Mouse (Mus musculus) MEL (cell line): ENCODE measurements at regions not wholly inside any gene's neighbourhood (a gene's known extent, or its start where the extent isn't known, plus 50 kb on each side); places are given as distances from the start of the nearest gene placed in this dataset.
A peak's percentile ranks its signal among the peaks of the same experiment; 100 is the strongest.

Experiments used
- DNase-seq: peaks from one replicate; pipeline ENCODE4 v3.0.0; 2011; ENCODE audit warnings: low read depth, low spot score
- H3K27ac ChIP-seq: 2 replicates; pipeline ENCODE4 v1.5.1; 2012; ENCODE audit warnings: low read depth, mild to moderate bottlenecking, control low read depth, low read length, moderate library complexity; ENCODE audit not compliant: control insufficient read depth
- H3K27me3 ChIP-seq, 2 experiments: fragments of 150-350 bp in 1 of 2; sonication (generic) in 1 of 2; 2 replicates each; pipeline ENCODE4 v1.6.1; 2012; ENCODE audit warnings: low read length in 2 of 2, mild to moderate bottlenecking in 2 of 2, improper control_type of control experiment in 1 of 2, moderate library complexity in 1 of 2; ENCODE audit not compliant: insufficient read depth in 2 of 2, control insufficient read depth in 1 of 2
- H3K36me3 ChIP-seq, 2 experiments: 2 replicates each; pipeline ENCODE4 v1.6.1; 2012 to 2014; ENCODE audit warnings: low read length in 2 of 2, improper control_type of control experiment in 1 of 2, inconsistent platforms in 1 of 2, mild to moderate bottlenecking in 1 of 2; ENCODE audit not compliant: insufficient read depth in 2 of 2, control insufficient read depth in 1 of 2
- H3K4me1 ChIP-seq, 2 experiments: fragments of 150-350 bp in 1 of 2; sonication (generic) in 1 of 2; 2 replicates each; pipeline ENCODE4 v1.6.1; 2012; ENCODE audit warnings: low read length in 2 of 2, improper control_type of control experiment in 1 of 2, mild to moderate bottlenecking in 1 of 2; ENCODE audit not compliant: insufficient read depth in 2 of 2, control insufficient read depth in 1 of 2
- H3K4me3 ChIP-seq, 2 experiments: fragments of 150-350 bp in 1 of 2; sonication (generic) in 1 of 2; 2 replicates each; pipeline ENCODE4 v1.5.1; 2012; ENCODE audit warnings: low read depth in 2 of 2, low read length in 2 of 2, mild to moderate bottlenecking in 2 of 2, moderate library complexity in 2 of 2, control low read depth in 1 of 2, improper control_type of control experiment in 1 of 2; ENCODE audit not compliant: control insufficient read depth in 1 of 2, insufficient read depth in 1 of 2
- H3K79me2 ChIP-seq: 2 replicates; pipeline ENCODE4 v1.6.1; 2012; ENCODE audit warnings: mild to moderate bottlenecking, low read length, moderate library complexity; ENCODE audit not compliant: control insufficient read depth, poor library complexity, insufficient read depth
- H3K9ac ChIP-seq: 2 replicates; pipeline ENCODE4 v1.6.1; 2012; ENCODE audit warnings: low read depth, mild to moderate bottlenecking, control low read depth, low read length, moderate library complexity; ENCODE audit not compliant: control insufficient read depth, poor library complexity, severe bottlenecking
- H3K9me3 ChIP-seq: fragments of 150-350 bp; sonication (generic); replicated peaks from 2 replicates; pipeline ENCODE4 v1.6.1; 2012; ENCODE audit warnings: mild to moderate bottlenecking, low read length, improper control_type of control experiment, moderate library complexity; ENCODE audit not compliant: insufficient read depth
- BHLHE40 ChIP-seq: IDR thresholded peaks from 2 replicates; pipeline ENCODE4 v1.6.1; 2012; ENCODE audit warnings: low read depth, mild to moderate bottlenecking, inconsistent platforms, low read length, improper control_type of control experiment, borderline replicate concordance
- CHD1 ChIP-seq: IDR thresholded peaks from 2 replicates; pipeline ENCODE4 v1.6.1; 2012; ENCODE audit warnings: low read depth, mild to moderate bottlenecking, inconsistent platforms, low read length, improper control_type of control experiment
- CHD2 ChIP-seq: IDR thresholded peaks from 2 replicates; pipeline ENCODE4 v1.6.1; 2011; ENCODE audit warnings: low read length, improper control_type of control experiment
- CTCF ChIP-seq, 3 experiments: IDR thresholded peaks in 2 of 3; conservative IDR thresholded peaks in 1 of 3; 2 replicates each; pipeline ENCODE4 v1.5.1; 2011 to 2012; ENCODE audit warnings: low read length in 3 of 3, low read depth in 2 of 3, mild to moderate bottlenecking in 2 of 3, improper control_type of control experiment in 1 of 3, inconsistent platforms in 1 of 3, mixed read lengths in 1 of 3, moderate library complexity in 1 of 3; ENCODE audit not compliant: control insufficient read depth in 1 of 3, insufficient read depth in 1 of 3, poor library complexity in 1 of 3, severe bottlenecking in 1 of 3
- ELF1 ChIP-seq: IDR thresholded peaks from 2 replicates; pipeline ENCODE4 v1.6.1; 2014; ENCODE audit warnings: low read depth, mild to moderate bottlenecking, inconsistent platforms, low read length, improper control_type of control experiment, moderate library complexity
- ETS1 ChIP-seq: IDR thresholded peaks from 2 replicates; pipeline ENCODE4 v1.6.1; 2012; ENCODE audit warnings: low read depth, mild to moderate bottlenecking, inconsistent platforms, low read length, improper control_type of control experiment, moderate library complexity
- HCFC1 ChIP-seq: IDR thresholded peaks from 2 replicates; pipeline ENCODE4 v1.6.1; 2012; ENCODE audit warnings: low read depth, mild to moderate bottlenecking, inconsistent platforms, low read length, improper control_type of control experiment, moderate library complexity
- MAX ChIP-seq: IDR thresholded peaks from 2 replicates; pipeline ENCODE4 v1.6.1; 2011; ENCODE audit warnings: low read length, improper control_type of control experiment
- MAZ ChIP-seq: IDR thresholded peaks from 2 replicates; pipeline ENCODE4 v1.6.1; 2012; ENCODE audit warnings: low read depth, mild to moderate bottlenecking, inconsistent platforms, low read length, improper control_type of control experiment
- MXI1 ChIP-seq: IDR thresholded peaks from 2 replicates; pipeline ENCODE4 v1.6.1; 2011; ENCODE audit warnings: mild to moderate bottlenecking, low read depth, low read length, improper control_type of control experiment
- MYC ChIP-seq: IDR thresholded peaks from 2 replicates; pipeline ENCODE4 v1.6.1; 2011; ENCODE audit warnings: low read depth, mild to moderate bottlenecking, low read length, improper control_type of control experiment, moderate library complexity
- NELFE ChIP-seq: IDR thresholded peaks from 2 replicates; pipeline ENCODE4 v1.6.1; 2011; ENCODE audit warnings: low read depth, low read length, improper control_type of control experiment
- RCOR1 ChIP-seq: IDR thresholded peaks from 2 replicates; pipeline ENCODE4 v1.6.1; 2012; ENCODE audit warnings: low read depth, mild to moderate bottlenecking, inconsistent platforms, low read length, improper control_type of control experiment
- SIN3A ChIP-seq: IDR thresholded peaks from 2 replicates; pipeline ENCODE4 v1.6.1; 2012; ENCODE audit warnings: low read length, improper control_type of control experiment, inconsistent platforms
- TAL1 ChIP-seq: IDR thresholded peaks from 2 replicates; pipeline ENCODE4 v1.6.1; 2012; ENCODE audit warnings: mild to moderate bottlenecking, inconsistent platforms, low read length, moderate library complexity, mixed read lengths
- TCF12 ChIP-seq: IDR thresholded peaks from 2 replicates; pipeline ENCODE4 v1.6.1; 2014; ENCODE audit warnings: low read depth, mild to moderate bottlenecking, inconsistent platforms, low read length, improper control_type of control experiment, moderate library complexity
- USF1 ChIP-seq: IDR thresholded peaks from 2 replicates; pipeline ENCODE4 v1.6.1; 2014; ENCODE audit warnings: low read depth, mild to moderate bottlenecking, inconsistent platforms, low read length, improper control_type of control experiment, moderate library complexity
- USF2 ChIP-seq, 2 experiments: IDR thresholded peaks; 2 replicates each; pipeline ENCODE4 v1.6.1; 2011 to 2012; ENCODE audit warnings: improper control_type of control experiment in 2 of 2, low read length in 2 of 2, borderline replicate concordance in 1 of 2, inconsistent platforms in 1 of 2, low read depth in 1 of 2, mild to moderate bottlenecking in 1 of 2; ENCODE audit not compliant: insufficient read depth in 1 of 2

GRCm38 (mm10) chr17:47145590-47145989, 135.2 kb upstream of the Ubr2 start:
- Histone ChIP-seq H3K9ac (no peak overlapping the region), H3K9me3 (no peaks in the 10 kb centered on the region), H3K36me3 (peaks cover 0 to 28% of the 10 kb centered on the region in 2 experiments; a peak in 2 of 4 replicates), H3K4me3 (no peak overlapping the region), H3K27me3 (no peaks in the 10 kb centered on the region), H3K4me1 (peaks cover 6 to 29% of the 10 kb centered on the region in 2 experiments), H3K27ac (no peak overlapping the region), H3K79me2 (peaks cover 4% of the 10 kb centered on the region; the same call in 1 of the 2 replicates)
- TF ChIP-seq MAX = no peak
- no peak for DNase-seq

GRCm38 (mm10) chr17:47144996-47145395, 134.6 kb upstream of the Ubr2 start:
- DNase-seq = peak; percentile 16
- Histone ChIP-seq H3K4me1 (peaks cover 6 to 28% of the 10 kb centered on the region in 2 experiments), H3K9me3 (no peaks in the 10 kb centered on the region), H3K4me3 (no peak overlapping the region), H3K27me3 (no peaks in the 10 kb centered on the region), H3K36me3 (peaks cover 0 to 28% of the 10 kb centered on the region in 2 experiments; a peak in 2 of 4 replicates), H3K9ac (no peak overlapping the region)
- TF ChIP-seq USF2 (IDR thresholded peaks at IDR 0.05; ENCODE audit: borderline replicate concordance in 1 of 2, insufficient read depth in 1 of 2, low read depth in 1 of 2, low read length in 2 of 2) (no peak), RCOR1 (no peak), MAZ (no peak), USF1 (no peak), TCF12 (no peak), CHD2 (no peak), ETS1 (no peak), CHD1 (no peak)
- TF ChIP-seq, all 39 proteins: peak for 0
- Histone ChIP-seq H3K27ac (0 out of 2 replicates have a peak overlapping the region, but pooled peaks have one; percentile 19), H3K79me2 (peaks cover 7% of the 10 kb centered on the region; the same call in 1 of the 2 replicates)

- Histone ChIP-seq H3K4me1 (peaks cover 6 to 28% of the 10 kb centered on the region in 2 experiments), H3K27me3 (no peaks in the 10 kb centered on the region), H3K27ac (0 out of 2 replicates have a peak overlapping the region, but pooled peaks have one; percentile 21), H3K36me3 (peaks cover 0 to 28% of the 10 kb centered on the region in 2 experiments; a peak in 2 of 4 replicates), H3K4me3 (no peak overlapping the region), H3K9ac (no peak overlapping the region), H3K9me3 (no peaks in the 10 kb centered on the region), H3K79me2 (peaks cover 7% of the 10 kb centered on the region; the same call in 1 of the 2 replicates)
- peak; percentile 66 for DNase-seq
- TF ChIP-seq TAL1 (no peak), NELFE (no peak), USF2 (IDR thresholded peaks at IDR 0.05; ENCODE audit: borderline replicate concordance in 1 of 2, insufficient read depth in 1 of 2, low read depth in 1 of 2, low read length in 2 of 2) (0 out of 4 replicates have a peak, but pooled peaks of 1 of the 2 experiments have one; percentile 43), BHLHE40 (peak; percentile 83), ELF1 (no peak), MYC (peak; percentile 52; the same call in 1 of the 2 replicates), MAX (peak; percentile 79), USF1 (peak; percentile 90), CTCF (IDR thresholded peaks at IDR 0.05 in 2 of 3, conservative IDR thresholded peaks at IDR 0.05 in 1 of 3; ENCODE audit: control insufficient read depth in 1 of 3, insufficient read depth in 1 of 3, low read depth in 2 of 3, low read length in 3 of 3, poor library complexity in 1 of 3, severe bottlenecking in 1 of 3) (no peak), ETS1 (peak; percentile 35; the same call in 1 of the 2 replicates), MXI1 (peak; percentile 91), HCFC1 (no peak), SIN3A (peak; percentile 54; the same call in 1 of the 2 replicates)
These were observed 134.1 kb upstream of the Ubr2 start for GRCm38 (mm10) chr17:47144460-47144859.
